Mouse (Mus musculus) lung, postnatal 4 days (tissue): Measurements from ENCODE around the gene Gm10188.

Source experiments
- DNase-seq, 2 experiments: peaks; one replicate each; pipeline ENCODE4 v3.0.0; 2021

The Gm10188 gene

DNA sequence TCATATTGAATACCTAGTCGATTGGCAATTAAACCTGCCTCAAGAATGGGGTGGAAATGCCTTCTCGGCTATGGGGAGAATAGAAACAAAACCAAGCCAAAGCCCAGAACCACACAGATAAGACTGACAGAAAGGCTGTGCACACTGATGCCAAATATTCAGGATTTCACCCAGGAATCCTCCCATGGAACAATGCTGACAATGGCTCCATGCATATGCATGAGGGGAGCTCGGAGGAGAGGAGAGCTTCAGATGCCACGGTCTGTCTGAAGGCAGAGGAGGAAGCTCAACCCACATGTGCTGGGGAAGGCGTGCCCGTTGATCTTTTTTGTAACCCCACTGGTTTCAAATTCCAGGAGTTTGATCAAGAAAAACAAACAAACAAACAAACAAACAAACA is 7.4 kb downstream of the Gm10188 start:
- DNase-seq: no peak

DNA sequence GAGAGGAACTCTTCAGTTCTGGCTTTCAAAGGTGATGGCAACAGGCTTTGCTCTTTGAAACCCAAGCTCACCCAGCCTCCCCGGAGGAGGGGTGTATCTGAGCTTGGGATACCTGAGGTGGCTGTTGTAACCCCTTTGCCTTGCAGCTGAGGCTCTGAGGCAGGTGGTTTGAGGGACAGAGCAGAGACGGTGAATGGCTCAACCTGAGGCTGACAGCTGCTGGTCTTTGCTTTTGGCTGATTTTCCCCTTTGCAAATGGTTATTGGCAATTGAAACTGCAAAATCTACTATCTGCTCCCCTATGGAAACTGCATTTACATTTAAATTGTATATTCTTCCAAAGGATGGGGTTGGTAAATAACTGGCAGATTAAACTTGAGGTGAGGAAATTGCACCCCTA is 7.9 kb downstream of the Gm10188 start:
- no peak for DNase-seq

DNA sequence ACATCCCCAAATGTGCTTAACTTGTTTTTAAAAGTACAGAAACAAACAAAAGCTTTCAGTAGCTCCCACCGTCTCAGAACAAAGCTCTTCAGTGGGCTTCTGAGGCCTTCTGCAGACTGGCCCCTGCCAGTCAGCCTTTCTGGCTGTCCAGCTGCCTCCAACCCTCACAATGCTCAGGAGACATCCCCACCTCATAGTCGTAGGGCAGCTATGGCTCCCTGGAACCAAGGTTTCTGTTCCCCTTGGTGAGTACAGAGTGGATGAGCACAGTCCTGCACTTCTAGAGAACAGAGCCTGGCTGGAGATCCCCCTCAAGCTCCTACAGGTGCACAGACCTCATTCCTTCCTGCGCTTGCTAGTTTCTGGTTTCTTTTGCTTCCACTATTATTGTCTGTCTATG is 13.3 kb downstream of the Gm10188 start:
- no peak for DNase-seq

DNA sequence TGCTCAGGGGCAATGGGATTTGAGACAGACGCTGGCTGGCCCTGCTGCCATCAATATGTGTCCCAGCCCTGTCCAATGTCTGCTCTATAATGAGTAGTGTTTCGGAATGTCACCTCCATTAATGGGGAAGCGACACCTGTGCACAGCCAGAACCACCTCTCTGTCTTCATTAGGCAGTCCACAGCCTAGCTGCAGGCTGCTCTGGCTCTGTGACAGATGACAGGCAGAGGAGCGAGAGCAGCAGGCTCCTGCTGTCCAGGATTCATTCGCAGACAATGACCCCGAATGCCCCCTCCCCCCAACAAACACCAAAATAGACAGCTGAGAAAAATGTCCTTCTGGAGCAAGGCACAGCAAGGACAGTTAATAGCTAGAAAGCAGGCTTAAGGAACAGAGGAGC is 16.5 kb downstream of the Gm10188 start:
- DNase-seq: no peak

GRCm38 (mm10) chr1:132212218-132212617 is 17.3 kb downstream of the Gm10188 start:
- DNase-seq: peak; percentile 73 to 79

GRCm38 (mm10) chr1:132211672-132212071 is 17.9 kb downstream of the Gm10188 start:
- DNase-seq: no peak

GRCm38 (mm10) chr1:132210922-132211321 is 18.6 kb downstream of the Gm10188 start:
- DNase-seq: peak in 1 of 2 experiments; percentile 52

GRCm38 (mm10) chr1:132209400-132209799 is 20.2 kb downstream of the Gm10188 start:
- DNase-seq: no peak

- no peak for DNase-seq
Observed at GRCm38 (mm10) chr1:132208154-132208553, 21.4 kb downstream of the Gm10188 start.

DNA sequence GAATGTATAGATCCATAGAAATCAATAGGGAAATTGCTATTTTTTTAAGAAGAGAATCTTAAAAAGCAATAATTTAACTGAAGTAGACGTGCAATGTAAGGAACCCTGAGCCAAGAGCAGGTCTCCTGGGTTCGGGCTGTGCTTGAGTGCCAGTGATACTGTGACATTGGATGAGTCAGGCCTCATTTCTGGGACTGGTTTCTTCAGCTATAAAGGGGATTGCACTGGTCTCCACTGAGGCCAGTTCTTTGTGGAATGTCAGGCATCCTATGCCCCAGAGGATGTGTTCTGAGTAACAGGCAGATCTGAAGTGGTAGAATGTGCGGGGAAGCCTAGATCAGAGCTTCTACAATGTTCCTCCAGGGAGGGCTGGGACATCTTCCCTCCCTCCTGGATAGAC is 22.7 kb downstream of the Gm10188 start:
- DNase-seq: no peak

DNA sequence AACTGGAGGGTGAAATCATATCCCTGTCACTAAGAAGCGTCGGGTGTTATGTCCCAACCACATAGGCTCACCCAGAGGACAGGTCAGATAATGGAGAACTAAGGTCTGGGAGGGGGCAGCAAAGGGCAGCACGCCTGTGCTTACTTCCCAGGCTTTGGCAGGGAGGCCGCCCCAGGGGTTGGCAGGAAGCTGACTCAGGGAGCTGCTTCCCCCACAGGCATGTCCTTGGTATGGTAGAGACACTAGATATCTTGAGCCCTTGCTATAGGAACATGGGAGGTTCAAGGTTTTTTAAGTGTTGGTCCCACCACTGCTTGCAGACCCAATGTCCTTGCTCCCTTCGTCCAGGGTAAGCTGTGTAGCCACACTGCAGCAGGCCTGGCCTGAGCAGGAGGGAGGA is 23.6 kb downstream of the Gm10188 start:
- no peak for DNase-seq

GRCm38 (mm10) chr1:132202771-132203170 is 26.8 kb downstream of the Gm10188 start:
- no peak for DNase-seq

GRCm38 (mm10) chr1:132201936-132202335 is 27.6 kb downstream of the Gm10188 start:
- DNase-seq: peak in 1 of 2 experiments; percentile 3

GRCm38 (mm10) chr1:132201511-132201860 is 28.1 kb downstream of the Gm10188 start:
- peak in 1 of 2 experiments; percentile 3 for DNase-seq

DNA sequence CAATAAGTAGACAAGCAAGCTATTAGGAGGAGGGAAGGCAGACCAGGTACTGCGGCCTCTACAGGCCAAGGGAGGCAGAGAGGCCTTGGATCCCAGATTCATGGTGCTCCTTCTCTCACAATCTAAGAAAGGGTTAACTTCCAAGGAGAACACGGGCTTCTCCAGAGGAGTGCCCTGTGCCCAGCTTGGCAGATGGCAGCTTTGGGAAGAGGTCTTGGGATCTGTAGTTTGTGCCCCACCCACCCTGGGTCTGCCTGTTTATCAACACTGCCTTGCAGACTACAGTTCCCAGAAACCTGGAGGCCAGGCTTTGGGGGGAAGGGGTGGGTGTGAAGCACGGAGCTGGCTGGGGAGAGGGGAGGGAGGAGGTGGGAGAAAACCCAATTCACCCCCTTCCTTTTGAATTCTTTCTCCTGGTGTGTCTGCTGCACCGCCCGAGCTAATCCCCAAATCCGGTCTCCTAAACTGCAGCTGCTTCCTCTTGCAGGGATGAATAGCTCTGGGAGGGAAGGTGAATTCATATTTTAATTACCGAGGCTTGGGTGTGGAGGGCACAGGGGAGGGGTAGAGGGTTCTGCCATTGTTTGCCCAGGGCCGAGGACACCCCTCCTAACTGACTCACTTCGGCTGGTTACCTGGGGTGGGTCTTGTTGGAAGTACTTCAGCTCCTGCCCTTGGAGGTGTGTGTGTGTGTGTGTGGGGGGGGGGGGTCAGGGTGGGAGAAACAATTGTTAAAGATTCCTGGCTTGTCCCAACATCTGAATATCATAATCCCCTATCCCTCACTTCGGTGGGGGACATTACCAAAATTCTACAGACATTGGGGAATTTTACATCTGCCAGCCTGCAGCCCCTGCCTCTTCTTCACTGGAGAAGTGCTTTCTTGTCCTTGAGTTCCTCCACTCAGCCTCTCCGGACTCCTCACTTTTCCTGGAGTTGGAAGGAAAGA is 28.7 kb downstream of the Gm10188 start:
- peak in 1 of 2 experiments; percentile 4 for DNase-seq

DNA sequence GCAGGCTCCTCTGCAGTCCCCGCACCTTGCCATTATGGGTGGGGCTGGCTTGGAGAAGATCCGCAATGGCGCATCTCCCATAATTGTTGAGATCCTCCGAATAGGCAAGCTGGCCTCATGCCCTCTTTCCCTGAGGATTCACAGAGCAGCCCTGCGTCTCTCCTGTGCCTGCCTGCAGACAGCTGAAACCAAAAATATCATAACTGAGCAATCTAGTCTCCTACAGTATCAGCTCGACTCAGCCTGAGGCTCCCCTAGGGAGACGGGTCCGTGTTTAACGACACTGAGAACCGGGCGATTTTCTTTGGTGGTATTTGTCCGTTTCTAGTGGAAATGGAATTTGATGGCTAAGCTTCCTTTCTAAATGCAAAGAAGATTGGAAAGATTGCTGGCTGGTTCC is 29.6 kb downstream of the Gm10188 start:
- DNase-seq: no peak

DNA sequence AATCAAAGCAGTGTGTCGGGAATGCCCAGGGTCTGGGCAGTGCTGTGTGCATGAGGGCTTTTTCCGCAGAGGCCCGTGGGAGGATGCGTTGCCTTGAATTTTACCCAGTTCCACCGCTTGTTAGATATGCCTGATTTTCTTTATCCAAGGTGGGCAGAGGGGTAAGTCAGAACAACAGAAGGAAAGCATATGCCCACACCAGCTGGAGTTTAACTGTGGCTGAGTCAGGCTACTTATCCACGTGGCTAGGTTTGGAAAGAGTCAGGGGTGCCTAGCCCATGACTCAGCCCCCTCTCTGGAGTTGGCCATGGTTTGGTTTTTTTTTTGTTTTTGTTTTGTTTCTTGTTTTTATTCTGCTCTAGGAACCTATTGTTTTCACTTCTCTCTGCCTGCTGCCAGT is 30.3 kb downstream of the Gm10188 start:
- DNase-seq: no peak

- DNase-seq: peak in 1 of 2 experiments; percentile 3
Observed at GRCm38 (mm10) chr1:132198401-132199071, 31.0 kb downstream of the Gm10188 start.

- no peak for DNase-seq
Observed at GRCm38 (mm10) chr1:132197666-132198065, 31.9 kb downstream of the Gm10188 start.

DNA sequence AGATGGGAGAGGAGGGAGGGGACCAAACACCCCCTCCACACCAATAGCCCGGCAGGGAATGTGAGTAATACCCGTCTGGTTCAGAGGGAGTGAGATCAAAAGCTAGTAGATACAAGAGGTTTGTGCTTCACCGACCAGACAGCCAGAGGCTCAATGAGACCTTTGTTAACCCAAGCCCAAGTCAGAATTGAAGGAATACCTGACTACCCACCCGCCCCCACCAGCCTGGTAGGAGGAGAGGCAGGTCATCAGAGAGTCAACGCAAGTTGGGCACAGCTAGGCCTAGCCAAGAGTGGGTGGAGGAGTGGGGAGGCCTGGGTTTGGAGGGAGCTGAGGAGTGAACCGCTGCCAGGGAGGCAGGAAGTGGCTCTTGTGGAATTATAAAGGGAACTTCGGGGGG is 33.2 kb downstream of the Gm10188 start:
- no peak for DNase-seq

DNA sequence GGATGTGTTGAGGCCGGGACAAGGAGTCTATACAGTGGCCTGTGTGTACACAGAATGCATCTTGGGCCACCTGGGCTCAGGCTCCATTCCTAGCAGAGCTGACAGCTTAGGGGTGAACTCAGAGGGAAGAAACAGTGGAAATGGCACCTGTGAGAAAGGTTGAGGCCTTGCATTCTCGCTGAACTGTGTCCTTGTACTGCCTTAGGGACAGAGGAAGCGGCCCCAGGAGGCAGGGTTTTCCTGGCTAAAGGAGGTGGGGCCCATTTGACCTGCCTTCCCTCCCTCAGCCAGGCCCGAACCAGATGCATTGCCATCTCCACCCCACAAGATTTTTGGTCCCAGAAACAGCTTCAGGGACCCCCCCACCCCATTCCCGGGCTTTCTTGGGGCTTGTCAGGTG is 33.9 kb downstream of the Gm10188 start:
- no peak for DNase-seq

DNA sequence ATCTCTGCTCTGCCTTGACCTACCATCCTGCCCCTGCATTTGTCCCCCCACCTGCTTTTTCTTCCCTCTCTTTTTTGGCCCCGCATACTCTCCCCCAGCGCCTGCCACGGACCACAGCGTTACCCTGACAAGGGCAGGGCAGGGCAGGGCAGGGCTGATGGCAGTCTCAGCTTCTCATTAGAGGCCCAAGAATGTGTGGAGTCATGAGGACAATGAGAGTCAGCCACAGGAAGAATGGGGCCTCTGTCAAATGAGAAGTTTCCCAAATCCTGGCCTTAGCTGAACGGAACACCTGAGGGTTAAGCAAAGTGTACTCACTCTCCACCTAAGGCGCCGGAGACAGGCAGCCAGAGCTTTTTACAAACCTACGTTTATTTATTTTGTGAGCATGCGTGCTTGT is 34.5 kb downstream of the Gm10188 start:
- DNase-seq: no peak

DNA sequence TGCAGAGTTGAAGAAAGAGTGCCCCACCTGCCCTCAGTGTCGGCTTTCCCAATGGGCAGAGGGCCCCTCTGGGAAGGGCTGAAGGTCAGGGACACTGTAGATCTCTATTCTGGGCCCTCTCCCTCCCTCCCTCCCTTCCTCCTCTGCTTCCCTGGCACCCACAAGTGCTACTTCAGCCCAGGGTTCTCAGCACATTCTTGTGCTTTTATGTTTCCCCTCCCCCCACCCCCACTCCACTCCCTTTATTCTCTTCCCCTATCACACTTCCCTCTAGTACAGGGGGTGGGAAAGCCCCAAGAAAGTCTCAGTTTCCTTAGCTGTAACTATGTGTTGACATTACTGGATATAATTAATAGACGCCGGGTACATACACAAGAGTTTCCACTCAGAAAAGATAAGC is 34.9 kb downstream of the Gm10188 start:
- DNase-seq: no peak

- no peak for DNase-seq
Observed at GRCm38 (mm10) chr1:132193806-132194205, 35.8 kb downstream of the Gm10188 start.
